Mouse (Mus musculus) ZHBTc4 (cell line): ENCODE measurements around the gene Hmox2.

Experiments
- DNase-seq: peaks from one replicate; pipeline ENCODE4 v3.0.0-alpha.2; 2011; ENCODE audit warnings: low read depth, low spot score

Hmox2 gene

DNA sequence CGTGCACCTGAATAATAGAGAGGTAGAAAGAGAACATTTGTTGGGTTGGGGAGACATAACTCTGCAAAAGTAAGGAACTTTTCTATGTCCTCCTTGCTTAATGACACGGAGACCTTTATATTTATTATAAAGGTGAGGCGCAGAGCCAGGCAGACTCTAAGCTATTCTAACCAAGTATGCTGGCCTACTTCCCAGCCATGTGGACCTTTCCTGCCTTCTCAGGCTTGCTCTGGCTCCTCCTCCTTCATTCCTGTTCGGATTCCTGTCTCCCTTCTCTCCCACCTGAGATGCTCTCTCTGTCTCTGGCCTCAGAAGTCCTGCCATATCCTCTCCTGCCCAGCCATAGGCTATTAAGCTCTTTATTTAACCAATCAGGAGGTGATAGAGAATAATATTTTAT lies 895 bp upstream of the Hmox2 start:
- no peak for DNase-seq

DNA sequence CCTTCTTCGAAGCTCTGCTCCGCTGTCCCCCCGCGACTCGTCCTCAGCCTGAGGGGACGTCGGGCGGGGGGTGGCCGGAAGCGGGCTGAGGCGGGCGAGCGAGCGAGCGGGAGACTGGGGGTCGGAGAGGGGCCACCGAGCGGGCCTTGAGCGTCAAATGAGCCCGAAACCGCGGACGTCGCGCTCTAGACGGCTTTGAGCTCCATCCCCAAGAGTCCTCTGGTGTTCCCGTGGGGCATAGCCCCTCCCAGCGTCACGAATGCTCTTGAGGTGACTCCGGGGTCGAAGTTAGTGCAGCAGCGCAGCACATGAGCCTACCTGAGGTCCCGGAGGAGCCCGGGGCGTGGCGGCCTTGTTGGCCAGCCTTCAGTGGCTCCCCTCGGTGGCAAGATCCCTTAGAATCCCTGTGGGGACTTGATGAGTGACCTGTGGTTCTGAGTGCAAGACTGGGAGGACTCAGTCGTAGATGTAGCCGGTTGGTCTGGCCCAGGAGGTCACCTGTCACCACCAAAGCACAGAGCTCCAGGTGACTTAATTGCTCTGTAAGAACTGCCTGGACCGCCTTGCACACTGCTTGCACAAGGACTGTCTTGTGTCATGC lies 467 bp downstream of the Hmox2 start:
- peak; percentile 64 for DNase-seq

DNA sequence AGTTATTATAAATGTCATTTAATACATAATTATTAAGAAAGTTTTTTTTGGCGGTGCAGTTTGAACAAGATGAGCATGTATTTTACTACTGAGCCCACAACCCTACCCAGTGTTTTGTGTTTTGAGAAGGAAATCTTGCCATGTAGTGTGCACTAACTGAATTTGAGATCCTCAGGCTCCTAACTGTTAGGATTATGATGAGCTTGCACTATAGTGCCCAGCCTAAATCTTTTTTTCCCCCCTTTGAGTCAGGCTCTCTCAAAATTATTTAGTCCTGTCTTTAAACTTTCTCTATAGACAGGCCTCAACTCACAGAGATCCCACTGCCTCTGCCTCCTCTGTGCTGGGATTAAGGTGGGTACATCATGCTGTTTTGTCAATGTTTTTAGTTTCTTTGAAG lies 1.4 kb downstream of the Hmox2 start:
- DNase-seq = no peak

DNA sequence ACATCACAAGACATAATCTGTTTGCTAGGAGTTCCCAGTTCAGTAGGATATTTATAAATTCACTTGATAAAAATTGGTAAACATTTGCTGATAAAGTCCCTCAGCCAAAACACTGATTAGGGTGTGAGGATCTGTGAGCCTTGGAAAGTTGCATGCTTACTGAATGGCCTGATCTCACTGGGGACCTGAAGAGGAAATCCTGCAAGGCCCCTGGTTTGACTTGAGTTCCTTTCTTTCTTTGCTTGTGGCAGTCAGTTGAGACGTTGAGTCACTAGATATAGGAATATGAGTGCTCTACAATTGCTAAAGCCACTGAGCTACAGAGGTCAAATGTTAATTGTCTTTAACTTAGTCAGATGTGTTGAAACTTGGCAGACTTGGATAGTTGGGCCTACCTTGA lies 1.8 kb downstream of the Hmox2 start:
- no peak for DNase-seq

DNA sequence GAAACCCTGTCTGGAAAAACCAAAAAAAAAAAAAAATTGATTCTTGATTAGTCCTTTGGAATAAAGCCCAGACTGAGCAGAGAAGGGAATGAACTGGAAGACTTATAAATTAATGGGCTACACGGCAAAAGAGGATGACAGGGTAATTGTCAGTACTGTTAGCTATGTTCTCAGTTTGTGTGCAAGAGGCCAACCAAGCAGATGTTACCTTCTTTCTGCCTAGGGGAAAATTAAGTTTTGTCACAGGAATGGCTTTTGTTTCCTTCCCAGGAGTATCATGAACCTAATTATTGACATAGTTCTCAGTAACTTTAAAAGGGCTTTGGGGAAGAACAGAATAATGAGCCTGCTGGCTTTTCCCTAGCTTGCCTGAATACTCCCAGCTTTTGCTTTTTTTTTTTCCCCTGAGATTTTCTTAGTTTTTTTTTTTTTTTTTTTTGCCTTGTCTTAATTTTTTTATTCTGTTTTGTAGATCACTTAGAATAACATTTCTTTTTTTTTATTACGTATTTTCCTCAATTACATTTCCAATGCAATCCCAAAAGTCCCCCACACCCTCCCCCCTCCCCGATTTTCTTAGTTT lies 4.7 kb downstream of the Hmox2 start:
- DNase-seq = no peak

DNA sequence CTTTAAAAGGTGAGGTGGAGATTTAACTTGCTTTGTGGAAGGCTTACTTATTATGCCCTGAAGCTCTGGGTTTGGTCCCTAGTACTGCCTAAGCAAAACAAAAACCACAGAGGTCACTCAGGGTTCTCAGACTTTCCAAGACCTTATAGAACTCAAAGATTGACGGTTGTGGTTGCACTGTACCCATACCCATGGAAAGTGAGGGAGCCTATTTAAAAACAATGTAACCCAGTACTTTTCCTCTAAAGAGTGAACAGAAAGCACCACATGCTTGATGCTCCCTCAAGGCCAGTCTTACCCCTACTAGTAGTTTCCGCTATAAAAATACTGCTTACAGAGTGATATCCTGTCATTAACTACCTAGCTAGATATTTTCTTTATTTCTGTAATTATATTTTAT lies 10.1 kb downstream of the Hmox2 start:
- DNase-seq = no peak

DNA sequence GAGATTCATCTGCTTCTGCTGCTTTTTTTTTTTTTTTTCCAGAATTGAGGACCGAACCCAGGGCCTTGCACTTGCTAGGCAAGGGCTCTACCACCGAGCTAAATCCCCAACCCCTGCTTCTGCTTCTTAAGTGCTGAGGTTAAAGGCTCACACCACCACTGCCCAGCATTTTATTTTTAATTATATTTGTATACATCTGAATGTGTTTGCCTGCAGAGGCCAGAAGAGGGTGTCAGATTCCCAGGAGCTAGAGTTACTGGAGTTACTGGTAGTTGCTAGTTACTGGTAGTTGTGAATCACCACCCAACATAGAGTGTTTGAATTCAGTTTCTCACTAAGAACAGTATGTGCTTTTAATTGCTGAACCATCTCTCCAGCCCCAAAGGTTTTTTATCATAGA lies 13.8 kb downstream of the Hmox2 start:
- no peak for DNase-seq

DNA sequence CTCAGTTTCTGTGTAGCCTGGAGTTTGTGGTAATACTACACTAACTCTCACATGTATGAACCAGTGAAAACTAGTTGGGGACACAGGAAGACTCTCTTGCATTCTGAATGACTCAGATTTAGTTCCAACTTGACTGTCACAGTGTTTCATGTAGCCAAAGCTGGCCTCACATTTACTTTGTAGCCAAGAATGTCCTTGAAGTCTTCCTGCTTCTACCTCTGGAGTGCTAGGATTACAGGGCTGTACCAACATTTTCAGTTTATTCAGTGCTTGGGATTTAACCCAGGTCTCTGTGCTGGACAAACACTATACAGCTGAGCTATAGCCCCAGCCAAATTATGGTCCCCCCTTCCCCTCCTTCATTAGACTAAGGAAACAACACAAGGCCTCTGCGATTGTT lies 16.0 kb downstream of the Hmox2 start:
- no peak for DNase-seq

DNA sequence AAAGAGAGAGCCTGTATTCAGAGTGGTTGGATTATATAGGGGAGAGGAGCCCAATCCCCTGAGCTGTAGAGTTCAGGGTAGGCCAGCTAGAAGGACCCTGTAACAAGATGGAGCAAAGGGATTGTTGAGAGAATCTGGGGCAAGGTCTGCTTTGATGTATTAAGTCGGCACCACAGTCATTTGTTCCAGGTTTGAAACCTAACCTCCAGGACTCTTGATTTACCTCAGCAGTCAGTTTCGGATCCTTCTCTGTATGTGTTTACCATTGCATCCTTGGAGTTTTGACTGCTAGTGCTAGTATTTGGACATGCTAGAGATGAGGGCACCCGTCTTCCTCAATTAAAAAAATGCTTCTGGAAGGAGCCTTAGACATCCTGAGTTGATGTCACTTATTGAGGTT lies 26.0 kb downstream of the Hmox2 start:
- DNase-seq = no peak

DNA sequence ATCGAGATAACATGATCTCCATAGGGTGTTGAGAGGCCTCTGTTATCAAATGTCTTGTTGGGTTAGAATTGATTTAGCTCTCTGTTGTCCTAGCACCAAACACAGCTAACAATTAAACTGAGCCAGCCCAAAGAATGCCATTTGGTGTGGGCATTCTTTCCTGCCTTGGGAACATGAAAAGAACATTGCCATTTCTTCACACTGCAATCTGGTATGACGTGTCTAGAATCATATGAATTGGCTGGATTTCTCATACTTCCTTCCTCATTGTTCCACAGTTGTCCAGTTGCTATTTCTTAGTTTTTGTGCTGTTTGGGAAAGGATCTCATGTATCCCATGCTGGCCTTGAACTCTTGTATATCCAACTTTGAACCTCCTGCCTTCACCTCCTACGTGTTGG lies 27.9 kb downstream of the Hmox2 start:
- DNase-seq = no peak

DNA sequence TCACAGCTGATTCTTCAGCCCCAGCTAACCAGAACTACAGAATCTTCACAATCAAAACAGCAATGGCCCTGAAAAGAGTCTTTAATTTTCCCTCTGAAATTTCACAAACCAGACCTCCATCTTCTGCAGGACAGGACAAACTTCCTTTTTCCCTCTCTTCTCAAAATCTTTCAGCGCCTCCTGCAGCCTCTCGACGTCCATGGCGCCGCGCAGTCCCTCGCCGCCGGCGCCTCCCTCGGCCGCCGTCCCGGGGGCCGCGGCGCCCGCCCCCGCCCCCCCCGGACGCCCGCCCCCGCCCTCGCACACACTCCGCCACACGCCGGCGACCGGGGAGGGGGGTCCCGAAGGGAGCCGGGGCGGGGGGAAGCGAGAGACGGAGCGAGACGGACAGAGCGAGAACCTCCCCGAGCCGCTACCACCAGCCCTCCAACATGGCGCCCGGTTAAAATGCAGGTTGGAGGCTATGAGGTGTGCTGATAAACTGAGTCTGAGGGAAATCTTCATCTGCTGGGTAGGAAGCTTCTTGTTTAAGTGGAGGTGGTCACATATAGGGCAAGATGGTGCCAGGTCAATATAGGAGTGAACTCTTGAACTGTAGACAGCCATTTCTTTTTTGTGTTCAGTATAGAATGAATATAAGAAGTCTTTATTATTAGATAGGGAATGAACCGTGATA lies 30.6 kb downstream of the Hmox2 start:
- peak; percentile 39 for DNase-seq

DNA sequence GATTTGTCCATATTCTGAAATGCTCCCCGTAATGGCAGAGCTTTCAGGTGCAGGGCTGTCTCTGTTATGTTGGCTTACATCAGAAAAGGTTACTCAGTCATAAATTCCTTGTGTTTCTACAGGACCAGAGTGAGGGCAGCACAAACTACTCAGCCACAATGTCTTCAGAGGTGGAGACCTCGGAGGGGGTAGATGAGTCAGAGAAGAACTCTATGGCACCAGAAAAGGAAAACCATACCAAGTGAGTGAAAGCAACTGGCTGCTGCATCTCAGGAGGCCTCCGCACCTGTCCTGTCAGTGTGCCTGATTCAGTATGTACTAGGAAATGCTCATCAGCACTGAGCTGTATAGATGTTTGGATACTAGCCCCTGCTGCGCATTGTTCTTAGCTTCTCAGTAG lies 36.3 kb downstream of the Hmox2 start:
- DNase-seq = no peak

DNA sequence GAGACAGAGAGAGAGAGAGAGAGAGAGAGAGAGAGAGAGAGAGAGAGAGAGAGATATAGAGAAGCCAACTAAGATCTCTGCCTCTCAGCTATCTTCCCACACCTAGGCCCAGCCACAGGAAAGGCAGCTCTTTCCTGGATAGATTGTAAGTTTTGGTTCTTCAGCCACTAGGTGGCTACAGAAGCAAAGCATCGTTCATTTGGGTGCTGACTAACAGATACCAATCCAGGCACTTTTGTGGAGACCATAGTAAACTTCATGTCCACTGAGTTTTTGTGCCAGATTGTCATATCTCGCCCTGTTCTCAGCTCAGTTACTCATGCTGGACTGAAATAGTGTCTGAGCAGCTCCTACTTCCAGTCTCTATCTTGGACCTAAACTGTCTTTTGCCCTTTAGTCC lies 37.1 kb downstream of the Hmox2 start:
- DNase-seq = peak; percentile 68

DNA sequence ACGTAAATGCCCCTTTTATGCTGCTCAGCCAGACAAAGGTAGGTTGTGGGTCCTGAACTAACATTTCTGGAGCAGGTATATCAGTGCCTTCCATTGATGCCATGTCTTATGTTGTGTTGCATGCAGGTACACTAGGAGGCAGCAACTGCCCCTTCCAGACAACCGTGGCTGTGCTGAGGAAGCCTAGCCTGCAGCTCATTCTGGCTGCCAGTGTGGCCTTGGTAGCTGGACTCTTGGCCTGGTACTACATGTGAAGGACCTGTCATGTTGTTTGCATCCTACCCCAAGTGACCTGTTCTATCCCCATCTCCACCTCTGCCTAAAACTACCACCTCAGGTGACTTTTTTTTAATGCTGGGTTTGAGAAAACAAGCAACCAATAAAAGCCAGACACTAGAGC lies 39.7 kb downstream of the Hmox2 start:
- DNase-seq = no peak

DNA sequence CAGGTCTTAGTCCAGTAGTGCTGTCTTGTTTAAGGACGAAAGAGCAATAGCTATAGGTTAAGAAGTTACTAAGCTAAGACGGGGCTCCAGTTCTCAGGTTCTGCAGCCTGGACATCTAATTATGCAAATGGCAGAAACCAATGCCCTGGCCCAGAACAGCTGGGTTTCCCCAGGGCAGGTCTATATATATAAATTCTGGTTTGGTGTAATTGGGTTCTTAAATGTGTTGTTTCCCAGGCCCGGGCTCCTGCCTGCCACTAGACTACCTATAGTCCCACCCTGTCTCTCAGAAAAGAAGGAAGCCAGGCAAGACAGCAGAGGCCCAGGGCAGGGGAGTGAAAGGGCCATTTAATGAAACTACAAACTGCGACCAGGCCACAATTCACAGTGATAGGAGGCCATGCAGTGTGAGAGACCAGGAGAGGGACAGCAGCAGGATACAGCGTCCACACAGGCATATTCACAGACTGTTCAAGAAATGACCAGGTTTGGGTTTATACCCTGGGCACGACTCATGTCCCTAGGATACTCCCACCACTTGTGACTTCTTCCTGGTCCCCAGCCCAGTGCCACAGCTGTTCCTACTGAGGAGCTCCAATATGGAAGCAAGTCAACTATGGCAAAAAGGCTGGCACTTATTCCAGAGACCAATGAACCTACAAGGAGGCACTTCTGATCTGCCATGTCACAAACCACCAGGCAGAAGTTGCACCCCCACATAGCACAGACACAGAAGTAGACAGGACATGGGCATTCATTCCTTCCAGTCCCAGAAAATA lies 41.0 kb downstream of the Hmox2 start:
- no peak for DNase-seq

DNA sequence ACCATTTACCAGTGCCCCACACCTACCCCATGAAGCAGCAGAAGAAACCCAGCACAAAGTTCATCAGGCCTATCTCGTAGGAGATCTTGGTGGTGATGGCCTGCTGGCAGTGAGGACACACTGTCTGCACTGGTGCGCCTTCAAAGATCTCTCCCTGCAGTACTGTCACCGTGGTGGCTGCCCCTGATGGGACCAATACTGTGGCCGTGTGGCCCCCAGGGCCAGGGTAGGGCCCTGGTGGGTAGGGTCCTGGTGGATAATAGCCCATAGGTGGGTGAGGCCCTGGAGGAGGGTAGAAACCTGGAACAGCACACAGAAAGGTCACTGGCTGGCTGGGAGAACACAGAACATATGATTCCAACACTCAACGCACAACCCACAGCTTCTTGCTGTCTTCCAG lies 42.6 kb downstream of the Hmox2 start:
- no peak for DNase-seq

DNA sequence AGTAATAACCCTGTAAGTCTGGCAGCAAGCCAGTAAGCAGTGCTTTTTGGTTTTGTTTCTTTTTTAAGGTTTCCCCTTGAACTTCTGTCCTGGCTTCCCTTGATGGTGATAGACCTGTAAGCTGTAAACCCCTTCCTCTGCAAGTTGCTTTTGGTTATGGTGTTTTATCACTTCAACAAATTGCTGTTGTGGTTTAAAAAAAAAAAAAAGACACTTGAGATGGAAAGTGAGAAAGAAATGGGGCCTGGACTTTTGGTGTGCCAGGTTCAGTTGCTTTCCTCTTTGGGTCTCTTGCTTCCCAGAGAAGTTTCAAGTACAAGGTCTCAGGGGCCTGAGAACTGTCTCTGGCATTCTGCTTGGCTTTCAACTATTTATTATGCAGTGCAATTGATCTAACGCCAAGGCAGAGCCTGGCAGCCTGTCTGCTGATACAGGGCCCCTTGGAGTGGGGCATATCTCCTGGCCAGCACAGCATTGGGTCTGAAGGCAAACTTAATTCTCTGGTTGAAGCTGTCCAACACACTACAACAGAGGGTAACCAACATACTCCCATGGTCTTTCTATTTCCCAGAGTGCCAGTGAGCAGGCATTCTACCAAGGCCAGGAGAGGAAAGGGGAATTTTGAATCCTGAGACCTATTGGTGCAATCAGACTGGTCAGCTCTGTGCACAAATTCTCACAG lies 47.3 kb downstream of the Hmox2 start:
- DNase-seq = no peak

DNA sequence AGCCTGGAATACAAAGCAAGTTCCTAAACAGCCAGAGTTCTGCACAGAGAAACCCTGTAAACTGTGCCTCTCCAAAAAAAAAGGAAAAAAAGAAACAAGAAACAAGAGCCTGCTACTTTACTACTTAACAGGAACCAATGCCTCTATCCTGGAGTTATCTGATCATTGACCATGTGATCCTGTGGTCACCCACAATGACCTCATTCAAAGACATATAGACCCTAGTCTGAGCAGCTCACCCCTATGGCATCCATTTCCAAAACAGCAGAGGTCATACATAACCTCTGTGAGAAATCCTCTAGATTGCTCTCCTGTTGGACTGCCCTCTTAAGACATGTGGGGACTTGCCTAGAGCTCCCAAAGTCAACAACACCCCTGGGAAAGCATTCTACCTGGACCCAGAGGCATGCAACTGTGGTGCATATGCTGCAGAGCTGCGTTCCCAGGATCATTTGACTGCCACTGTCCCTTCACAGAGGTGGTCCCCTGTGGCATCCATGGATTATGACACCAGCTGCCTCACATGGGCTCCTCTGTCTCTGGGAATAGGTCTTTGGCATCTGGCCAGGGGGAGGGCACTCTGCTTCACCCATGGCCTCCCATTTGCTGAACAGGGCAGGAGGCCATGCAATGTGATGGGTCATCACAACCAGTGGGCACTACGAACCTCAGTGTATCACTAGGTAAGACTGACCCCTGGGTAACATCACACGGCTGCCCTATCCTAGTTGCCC lies 51.2 kb downstream of the Hmox2 start:
- DNase-seq = no peak

DNA sequence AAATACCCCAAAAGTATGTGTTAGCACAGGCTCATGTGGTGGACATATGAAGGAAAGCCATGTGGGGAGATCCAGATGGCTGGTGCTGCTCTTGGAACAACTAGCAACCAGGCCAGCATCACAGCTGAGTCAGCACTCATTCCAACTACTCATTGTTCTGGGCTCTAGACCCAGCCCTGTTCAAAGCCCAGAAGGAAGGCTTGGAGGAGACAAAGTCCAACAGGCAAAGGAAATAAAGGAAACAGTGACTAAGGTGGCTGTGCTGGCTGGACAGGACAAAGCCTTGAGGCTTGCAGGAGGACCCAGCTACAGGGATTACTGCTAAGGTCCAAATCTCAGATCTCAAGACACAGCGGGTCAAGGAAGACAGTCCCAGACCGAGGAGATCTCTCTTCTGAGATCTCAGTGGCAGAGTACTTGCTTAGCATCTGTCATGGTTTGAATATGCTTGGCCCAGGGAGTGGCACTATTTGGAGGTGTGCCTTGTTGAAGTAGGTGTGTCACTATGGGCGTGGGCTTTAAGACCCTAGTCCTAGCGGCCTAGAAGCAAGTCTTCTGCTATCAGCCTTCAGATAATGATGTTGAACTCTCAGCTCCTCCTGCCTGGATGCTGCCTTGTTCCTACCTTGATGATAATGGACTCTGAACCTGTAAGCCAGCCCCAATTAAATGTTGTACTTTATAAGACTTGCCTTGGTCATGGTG lies 51.9 kb downstream of the Hmox2 start:
- peak; percentile 44 for DNase-seq

DNA sequence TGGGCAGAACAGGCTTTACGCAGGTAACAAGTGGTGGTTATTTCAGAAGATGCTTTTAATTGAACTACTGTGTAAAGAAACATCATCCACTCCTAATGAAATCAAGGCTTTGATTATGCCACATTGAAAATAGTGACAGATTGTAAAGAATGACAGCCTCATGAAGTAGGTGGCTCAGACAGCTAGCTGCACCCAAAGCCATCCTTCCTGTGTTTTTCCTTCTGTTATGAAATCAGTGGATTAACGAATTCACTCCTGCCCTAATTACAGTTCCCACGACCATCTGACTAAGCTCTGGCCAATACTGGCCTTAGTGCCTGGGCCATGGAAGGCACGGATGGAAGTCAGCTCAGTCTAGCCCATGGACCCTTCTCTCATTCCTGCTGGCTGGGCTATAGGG lies 52.8 kb downstream of the Hmox2 start:
- no peak for DNase-seq
